Mouse (Mus musculus): ENCODE measurements at regions not wholly inside any gene's neighbourhood (a gene's known extent, or its start where the extent isn't known, plus 50 kb on each side); places are given as distances from the start of the nearest gene placed in this dataset.

GRCm38 (mm10) chr10:17610592-17610991, 112.4 kb upstream of the Cited2 start:
- ATAC-seq: no peak

- ATAC-seq: no peak
Measured at GRCm38 (mm10) chr10:17613281-17613680, 109.7 kb upstream of the Cited2 start.

DNA sequence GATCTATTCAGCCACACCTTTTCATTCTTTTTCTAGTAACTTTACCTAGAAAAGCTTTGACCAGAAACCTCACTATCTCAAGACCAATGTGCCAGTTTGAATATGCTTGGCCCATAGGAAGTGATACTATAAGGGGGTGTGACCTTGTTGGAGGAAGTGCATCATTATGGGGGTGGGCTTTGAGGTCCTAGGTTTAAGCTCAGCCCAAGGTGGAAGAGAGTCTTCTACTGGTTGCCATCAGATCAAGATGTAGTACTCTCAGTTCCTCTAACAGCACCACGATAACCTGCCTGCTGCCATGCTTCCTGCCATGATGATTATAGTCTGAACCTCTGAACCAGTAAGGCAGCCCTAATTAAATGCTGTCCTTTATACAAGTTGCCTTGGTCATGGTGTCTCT, 105.0 kb upstream of the Cited2 start:
- ATAC-seq: no peak

GRCm38 (mm10) chr10:17619617-17620016, 103.4 kb upstream of the Cited2 start:
- no peak for ATAC-seq

GRCm38 (mm10) chr10:17621703-17622385, 101.2 kb upstream of the Cited2 start:
- no peak for ATAC-seq

GRCm38 (mm10) chr10:17622802-17623201, 100.2 kb upstream of the Cited2 start:
- ATAC-seq: no peak

GRCm38 (mm10) chr10:17629709-17630108, 93.3 kb upstream of the Cited2 start:
- peak; percentile 90 for ATAC-seq

DNA sequence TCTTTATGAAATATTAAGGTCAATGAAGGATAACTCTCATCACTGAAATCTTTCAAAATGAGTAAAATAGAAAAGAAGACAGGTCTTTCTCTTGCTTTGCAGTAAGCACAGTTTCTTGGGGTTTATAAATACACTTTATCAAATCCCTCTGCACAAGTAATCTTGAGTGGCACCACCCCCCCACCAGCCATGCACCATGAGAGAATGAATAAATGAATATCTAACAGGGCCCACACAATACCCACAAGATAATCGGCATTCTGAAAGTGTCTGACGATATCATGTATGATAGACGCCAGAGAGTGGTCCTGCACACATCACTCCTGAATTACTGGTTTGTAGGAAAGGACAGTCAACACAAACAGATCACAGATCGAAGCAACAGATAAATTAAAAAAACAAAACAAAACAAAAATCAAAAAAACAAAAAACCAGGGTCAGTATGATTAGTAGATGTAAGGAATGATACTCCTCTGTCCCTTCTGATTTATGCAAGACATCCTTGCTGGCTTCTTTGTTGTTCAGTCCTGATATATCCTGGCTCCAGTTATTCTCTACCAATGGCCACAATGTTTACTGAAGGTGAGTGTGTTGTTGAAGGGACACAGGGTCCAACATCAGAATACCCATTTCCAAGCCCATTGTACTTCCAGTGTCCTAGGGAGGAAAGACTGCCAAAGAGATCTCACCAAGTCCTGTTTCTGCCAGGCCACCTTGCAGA, 92.0 kb upstream of the Cited2 start:
- no peak for ATAC-seq

GRCm38 (mm10) chr10:17631817-17632216, 91.2 kb upstream of the Cited2 start:
- no peak for ATAC-seq

DNA sequence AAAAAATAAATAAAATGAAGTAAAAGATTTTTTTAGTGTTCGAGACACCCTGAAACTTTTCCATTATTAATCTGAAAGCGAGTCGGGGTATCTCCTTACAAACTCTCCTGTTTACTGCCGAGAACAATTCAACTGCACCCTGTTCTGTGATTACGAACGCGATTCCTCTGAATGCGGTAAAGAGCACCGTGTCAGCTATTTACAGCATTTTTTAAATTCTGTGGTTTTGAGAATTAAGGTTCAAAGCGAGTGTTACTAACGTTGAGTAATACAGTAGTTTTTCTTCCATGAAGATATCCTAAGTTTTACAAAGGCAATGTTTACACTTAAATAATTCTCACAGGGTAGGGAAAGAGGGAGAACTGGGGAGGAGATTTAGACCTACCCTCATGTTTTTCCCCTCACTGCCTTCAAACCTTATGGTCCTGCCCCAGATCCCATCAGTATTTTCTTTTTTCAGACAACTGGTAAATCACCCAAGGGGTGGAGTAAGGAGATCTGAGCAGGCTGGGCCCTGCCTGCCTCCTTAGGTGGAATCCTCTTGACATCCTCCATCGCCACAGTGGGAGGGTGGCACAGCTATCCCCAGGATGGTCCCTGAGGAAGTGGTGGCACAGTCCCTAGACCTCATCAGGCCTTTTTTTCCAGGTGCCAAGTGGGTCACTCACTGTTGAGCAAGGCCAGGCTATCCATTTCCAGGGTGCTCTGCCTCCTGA, 89.9 kb upstream of the Cited2 start:
- no peak for ATAC-seq

- ATAC-seq: no peak
Measured at GRCm38 (mm10) chr10:17645363-17645762, 77.7 kb upstream of the Cited2 start.

DNA sequence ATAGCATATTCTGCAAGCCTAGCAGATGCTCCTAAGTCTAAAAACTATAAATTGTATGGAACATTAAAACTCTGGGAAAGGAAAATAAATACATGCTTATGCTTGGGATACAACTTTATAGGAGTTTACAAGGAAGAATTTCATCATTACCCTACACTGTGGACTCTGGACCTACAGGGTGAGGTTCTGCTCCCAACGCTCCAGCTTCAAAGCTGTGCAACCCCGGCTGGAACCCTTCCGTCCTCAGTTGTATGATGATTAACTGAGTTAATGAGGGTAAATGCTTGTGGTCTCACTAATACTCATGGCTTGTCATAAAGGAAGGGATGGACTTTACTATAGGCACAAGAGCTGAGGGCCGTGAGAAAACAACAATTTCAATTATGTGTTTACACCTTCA, 76.6 kb upstream of the Cited2 start:
- no peak for ATAC-seq

DNA sequence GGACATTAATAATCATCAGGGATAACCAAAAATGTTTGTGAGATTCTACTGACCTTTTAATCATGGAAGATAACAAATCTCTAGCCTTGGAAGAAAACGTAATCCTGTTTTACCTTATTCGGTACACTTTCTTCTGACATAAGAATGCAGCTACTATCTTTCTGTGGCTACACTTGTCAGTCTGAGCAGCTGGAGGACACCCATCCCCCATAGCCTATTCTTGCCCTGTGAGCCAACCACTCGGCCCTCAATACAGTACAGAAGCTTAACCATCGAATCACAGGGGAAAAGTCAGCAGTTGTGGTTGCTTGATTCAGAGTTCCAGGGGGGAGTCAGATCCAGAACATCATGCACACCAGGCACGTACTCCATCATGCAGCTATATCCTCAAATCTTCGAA, 74.9 kb upstream of the Cited2 start:
- ATAC-seq: no peak

DNA sequence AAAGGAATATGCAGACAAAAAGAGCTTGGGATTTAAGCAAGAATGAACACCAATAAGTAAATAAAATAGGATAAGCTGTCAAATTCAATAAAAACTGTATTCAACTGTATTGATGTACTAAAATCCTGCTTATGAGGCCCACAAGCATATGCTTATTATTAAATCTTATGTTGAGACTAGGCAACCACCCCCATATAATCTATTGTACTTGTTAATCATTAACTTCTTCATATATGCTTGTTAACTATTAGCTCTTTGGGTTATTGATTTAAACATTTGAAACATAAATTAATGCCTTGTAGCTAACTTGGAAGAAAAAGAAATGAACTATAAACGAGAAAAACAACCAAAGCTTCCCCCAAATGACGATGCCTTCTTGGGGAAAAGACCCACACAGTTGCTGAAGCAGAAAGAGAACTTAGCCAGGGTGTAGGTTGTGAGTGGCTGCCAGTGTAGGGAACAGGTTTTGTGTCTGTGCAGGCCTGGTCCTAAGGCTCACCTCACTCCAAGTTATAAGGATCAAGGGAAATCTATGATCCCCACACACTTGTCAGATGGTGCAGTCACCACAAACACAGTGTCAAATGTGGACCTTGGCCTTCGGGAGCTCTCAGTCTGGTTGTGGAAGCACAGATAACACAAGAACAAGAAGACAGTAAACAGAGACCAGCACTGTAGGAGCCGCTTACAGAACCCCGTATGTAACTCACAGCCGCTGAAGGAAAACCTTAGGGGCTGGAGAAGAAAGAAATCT, 71.8 kb upstream of the Cited2 start:
- no peak for ATAC-seq

GRCm38 (mm10) chr10:17653325-17653724, 69.7 kb upstream of the Cited2 start:
- ATAC-seq: no peak

GRCm38 (mm10) chr10:17653785-17654184, 69.2 kb upstream of the Cited2 start:
- ATAC-seq: no peak

- no peak for ATAC-seq
Measured at GRCm38 (mm10) chr10:17654308-17654858, 68.6 kb upstream of the Cited2 start.

- no peak for ATAC-seq
Measured at GRCm38 (mm10) chr10:17655459-17656051, 67.5 kb upstream of the Cited2 start.

DNA sequence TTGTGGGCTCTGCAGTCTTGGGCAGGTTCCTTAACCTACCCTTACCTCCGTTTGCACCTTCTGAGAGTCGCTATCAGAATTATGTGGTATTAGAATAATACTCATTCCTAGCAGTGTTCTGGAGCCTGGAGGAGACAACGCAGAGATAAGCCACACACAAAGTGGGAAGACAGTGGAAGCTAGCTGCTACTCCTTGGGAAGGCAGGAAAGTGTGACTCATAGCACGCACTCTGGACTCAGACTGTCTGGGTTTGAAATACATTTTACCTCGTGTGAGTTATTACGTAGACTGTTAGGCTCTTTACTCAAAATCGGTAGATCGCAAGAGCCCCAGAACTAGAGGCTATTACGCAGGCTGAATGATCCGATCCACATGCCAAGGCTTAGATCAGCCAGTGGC, 66.7 kb upstream of the Cited2 start:
- ATAC-seq: no peak

GRCm38 (mm10) chr10:17656872-17657482, 66.0 kb upstream of the Cited2 start:
- no peak for ATAC-seq

- no peak for ATAC-seq
Measured at GRCm38 (mm10) chr10:17659575-17659974, 63.4 kb upstream of the Cited2 start.

All from CD4-positive, CD25-positive, alpha-beta regulatory T cell, adult 4 months (primary cell).